Mouse (Mus musculus): ENCODE measurements at regions not wholly inside any gene's neighbourhood (a gene's known extent, or its start where the extent isn't known, plus 50 kb on each side); places are given as distances from the start of the nearest gene placed in this dataset.

DNA sequence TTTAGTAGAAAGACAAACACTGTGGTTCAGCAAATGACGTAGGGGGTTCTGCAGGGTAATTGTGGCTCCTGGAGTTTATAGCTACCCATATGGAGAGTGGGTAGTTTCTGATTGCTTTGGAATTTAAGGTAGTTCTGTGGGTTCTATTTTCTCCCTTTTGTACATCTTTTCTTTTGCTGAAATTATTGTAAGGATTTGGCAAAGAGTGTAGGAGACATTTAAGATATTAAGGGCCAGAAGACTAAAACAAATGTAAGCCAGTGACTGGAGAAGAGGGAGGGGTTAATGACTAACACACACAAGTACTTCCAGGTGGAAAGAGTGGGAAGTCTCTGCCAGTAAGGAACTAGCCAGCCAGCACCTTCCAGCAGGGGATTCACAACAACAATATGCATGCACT is 318.9 kb upstream of the Sox9 start:
- TF ChIP-seq E2F4 (IDR thresholded peaks at IDR 0.05; ENCODE audit: insufficient read depth) (no peak), MYOD1 (IDR thresholded peaks at IDR 0.05; ENCODE audit: control insufficient read depth in 1 of 3, insufficient read length in 2 of 3, low read depth in 2 of 3) (no peak), MYOG (IDR thresholded peaks at IDR 0.05; ENCODE audit: control insufficient read depth in 1 of 3, insufficient read depth in 1 of 3, insufficient read length in 2 of 3, low read depth in 2 of 3) (no peak), POLR2AphosphoS2 (IDR thresholded peaks at IDR 0.05; ENCODE audit: insufficient read length, low read depth) (no peak), USF1 (IDR thresholded peaks at IDR 0.05; ENCODE audit: low read depth) (no peak), REST (IDR thresholded peaks at IDR 0.05; ENCODE audit: insufficient read depth, insufficient read length) (no peak), POLR2A (IDR thresholded peaks at IDR 0.05; ENCODE audit: insufficient read length, low read depth) (no peak), MAX (IDR thresholded peaks at IDR 0.05; ENCODE audit: low read depth) (no peak), CEBPB (IDR thresholded peaks at IDR 0.05; ENCODE audit: insufficient read depth, poor library complexity, severe bottlenecking) (no peak), TCF12 (IDR thresholded peaks at IDR 0.05; ENCODE audit: insufficient read depth, poor library complexity, severe bottlenecking) (no peak)
